Mouse (Mus musculus) testis, postnatal 10 days (tissue): ENCODE measurements around the gene Tbc1d10c.
A peak's percentile ranks its signal among the peaks of the same experiment; 100 is the strongest.

Experiments used
- DNase-seq: peaks from one replicate; pipeline ENCODE4 v3.0.0; 2021; ENCODE audit warnings: low spot score

Gene Tbc1d10c

DNA sequence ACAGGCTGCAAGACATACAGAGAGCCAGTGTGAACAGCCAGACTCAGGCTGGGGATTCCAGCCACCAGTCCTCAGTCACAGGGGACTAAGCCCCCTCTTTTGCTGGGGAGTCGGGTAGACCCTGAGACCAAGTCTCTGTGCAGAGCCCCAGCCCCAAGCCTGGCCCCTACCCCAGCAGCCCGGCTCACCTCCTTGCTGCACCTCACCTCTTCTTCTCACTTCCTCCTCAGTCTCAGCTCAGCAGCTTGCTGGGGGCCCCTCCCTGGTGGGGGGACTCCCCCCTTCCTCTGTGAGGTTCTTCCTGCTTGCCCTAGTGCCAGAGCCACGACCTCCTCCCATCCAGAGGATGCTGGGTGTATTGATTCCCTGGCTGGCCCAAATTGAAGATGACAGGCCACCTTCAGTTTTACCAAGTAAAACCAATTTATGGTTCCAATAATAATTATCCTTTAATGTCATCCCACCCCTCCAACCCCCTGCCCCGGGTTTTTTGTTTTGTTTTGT, at the start of gene Tbc1d10c:
Tbc1d10c (minus strand) TSS at position 454 of the 504 bp plus-strand sequence.
- no peak for DNase-seq

DNA sequence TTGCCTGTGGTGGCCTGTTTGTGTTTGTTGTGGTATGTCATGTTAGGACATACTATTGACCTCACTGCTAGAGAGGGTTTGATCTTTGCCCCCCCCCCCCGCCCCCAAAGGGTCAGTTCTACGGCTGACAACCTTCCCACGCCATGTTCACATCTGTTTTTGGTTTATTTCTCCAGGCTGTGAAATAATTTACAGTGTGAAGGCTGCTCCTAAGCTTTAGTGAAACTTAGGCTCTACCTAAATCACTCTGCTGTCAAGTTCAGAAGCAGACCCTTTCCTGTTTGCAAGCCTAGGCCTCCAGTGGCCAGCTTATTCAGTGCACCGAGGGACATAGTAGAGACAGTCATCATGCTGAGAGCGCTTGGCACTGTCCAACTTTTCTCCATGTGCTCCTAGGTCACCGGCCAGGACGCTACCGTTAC, 49.2 kb upstream of the Tbc1d10c start:
- DNase-seq = no peak

DNA sequence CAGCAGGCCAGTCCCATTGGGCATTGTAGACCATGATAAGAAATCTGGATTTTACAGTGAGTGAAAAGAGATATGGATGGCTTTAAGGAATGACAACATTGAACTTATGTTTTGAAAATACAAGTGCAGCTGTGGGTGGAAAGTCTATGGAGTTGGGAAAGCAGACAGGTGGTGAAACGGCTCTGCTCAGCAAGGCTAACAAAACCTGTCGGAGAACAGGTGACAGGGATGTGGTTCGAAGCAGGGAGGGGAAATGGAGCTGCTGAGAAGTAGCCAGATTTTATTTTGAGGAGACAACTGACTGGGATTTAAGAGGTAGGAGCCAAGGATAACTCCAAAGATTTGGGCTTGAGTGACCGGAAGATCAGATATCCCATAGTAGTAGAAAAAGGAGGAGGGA, 43.5 kb upstream of the Tbc1d10c start:
- no peak for DNase-seq

DNA sequence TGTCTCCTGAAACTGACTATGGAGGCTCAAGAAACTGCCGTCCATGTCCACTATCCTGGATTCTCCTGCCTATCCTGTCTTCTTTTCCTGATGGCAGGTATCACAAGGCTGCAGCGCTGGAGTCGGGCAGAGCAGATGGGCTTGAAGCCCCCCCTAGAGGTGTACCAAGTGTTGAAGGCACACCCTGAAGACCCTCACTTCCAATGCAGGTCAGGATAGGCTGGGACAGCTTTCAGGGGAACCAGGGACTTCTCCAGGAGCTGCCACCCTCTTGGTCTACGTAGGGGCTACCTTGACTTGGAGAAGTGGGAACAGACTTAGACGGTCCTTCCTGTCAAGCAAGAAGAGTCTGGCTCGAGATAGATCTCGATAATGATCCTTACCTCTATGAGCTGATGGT, 41.6 kb upstream of the Tbc1d10c start:
- no peak for DNase-seq

DNA sequence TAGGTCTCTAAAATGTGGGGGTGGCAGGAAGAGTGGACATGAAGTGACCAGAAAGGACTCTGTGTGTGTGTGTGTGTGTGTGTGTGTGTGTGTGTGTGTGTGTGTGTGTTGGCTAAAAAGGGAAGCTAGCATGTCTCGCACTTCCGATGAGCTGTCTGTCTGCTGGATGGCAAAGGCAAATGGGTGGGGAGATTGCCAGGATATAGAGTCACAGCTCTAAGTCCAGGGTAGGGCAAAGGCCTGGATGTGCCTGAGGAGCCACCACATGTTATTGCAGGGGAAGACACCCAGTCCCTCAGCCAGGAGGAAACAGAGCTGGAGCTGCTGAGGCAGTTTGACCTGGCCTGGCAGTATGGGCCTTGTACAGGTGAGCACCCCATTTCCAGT, 41.1 kb upstream of the Tbc1d10c start:
- no peak for DNase-seq

DNA sequence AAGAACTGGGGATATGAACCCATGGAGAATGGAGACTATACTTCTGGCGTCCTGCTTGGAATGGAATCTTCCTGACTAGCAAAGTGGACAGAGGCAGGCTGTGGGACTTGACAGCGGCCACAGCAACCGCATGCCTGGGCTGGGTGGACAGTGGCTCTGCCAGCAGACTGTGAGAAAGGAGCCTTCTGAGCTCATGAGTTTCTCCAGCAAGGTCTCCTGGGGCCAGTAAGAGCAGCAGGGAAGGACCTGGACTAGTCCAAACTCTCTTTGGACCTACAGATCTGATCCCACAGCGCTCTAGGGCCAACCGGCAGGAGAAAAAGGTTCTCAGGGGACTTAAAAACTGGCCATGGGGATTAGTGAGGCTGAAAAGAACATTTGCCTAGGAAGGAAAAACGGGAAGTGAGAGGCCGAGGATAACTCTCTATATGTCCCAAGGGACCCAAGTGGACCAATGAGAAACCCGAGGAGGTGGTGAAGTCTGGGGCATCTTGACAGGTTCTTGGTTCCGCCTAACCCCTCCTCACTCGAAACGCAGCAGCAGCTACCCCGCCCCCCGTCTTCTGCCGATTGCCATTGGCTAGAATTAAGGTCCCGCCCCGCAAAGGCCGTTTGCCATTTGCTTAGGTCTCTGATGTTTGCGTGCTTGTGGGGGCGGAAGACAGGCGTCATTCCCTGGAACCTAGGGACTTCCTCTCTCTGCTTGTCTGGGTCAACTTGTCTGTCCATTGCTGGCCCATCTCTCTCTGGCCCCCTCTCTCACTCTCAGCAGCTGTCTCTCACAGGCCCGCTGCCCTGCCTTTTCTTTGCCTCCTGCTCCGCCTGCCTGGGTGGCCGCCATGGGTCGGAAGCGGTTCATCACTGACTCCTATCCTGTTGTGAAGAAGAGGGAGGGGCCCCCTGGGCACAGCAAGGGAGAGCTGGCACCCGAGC, 40.4 kb upstream of the Tbc1d10c start, which contains the start of gene Pold4:
Pold4 (plus strand) TSS at position 647 of the 933 bp plus-strand sequence.
- DNase-seq = peak; percentile 97

DNA sequence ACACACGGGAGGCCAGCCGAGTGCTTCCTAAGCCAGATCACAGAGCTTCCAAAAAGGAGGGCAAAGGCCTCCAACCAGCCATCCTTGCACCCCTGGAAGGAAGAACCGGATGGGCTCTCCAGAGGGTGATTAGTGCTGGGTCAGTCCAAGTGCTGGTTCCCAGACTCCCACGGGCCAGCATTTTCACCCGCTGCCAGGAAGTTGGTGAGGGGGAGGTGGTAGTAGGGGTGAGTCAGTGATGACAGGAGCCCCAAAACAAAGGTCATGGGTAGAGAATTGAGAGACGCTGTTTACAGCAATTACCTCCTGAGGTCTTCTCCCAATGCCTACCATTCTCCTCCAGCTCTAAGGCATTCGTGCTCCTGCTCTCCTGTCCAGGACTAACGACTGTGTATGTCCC, 39.3 kb upstream of the Tbc1d10c start:
- peak; percentile 45 for DNase-seq

DNA sequence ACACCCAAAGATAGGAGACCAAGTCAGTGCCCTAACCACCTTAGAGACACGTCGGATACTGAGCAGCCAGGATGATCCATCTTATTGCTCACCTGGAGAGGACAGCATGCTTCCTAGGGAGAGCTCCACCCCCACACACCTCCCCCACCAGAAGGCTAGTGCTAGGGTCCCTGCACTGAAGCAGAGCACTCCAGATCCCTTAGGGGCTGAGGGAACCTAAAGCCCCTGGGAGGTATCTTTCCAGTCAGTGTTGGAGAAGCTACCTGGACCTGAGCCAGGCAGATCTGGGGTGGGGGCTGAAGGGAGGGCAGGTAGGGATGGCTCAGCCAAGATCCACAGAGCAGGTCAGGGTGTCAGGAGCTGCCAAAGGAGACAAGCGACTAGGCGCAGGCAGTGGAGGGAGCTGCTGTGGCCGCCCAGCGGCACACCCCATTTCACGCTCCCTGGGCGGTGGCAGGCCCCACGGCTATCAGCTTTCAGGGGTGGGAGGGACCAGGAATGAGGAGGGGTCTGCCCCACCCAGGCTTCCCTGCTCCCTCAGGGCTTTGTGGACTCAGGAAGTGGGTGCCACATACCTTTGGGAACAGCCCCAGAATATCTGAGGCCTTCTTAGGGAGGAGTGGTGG, 38.5 kb upstream of the Tbc1d10c start:
- peak; percentile 63 for DNase-seq

DNA sequence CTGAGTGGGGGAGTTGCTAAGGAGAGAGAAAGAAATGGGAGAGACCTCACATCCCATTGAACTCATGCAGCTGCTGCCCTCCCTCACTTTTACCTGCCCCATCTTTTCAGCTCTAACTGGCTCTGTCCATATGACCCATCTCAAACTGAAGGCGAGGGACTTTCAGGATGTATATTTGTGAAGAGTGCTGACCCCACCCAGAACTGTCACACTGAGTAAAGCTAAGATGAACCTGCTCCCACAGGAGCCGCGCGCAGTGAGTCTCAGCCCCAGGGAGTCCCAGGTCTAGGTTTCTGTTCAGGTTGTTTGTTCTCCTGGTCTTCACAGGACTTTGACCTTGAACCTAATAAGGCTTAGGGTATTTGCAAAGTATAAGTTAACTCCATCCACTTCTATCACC, 37.8 kb upstream of the Tbc1d10c start:
- DNase-seq = no peak

DNA sequence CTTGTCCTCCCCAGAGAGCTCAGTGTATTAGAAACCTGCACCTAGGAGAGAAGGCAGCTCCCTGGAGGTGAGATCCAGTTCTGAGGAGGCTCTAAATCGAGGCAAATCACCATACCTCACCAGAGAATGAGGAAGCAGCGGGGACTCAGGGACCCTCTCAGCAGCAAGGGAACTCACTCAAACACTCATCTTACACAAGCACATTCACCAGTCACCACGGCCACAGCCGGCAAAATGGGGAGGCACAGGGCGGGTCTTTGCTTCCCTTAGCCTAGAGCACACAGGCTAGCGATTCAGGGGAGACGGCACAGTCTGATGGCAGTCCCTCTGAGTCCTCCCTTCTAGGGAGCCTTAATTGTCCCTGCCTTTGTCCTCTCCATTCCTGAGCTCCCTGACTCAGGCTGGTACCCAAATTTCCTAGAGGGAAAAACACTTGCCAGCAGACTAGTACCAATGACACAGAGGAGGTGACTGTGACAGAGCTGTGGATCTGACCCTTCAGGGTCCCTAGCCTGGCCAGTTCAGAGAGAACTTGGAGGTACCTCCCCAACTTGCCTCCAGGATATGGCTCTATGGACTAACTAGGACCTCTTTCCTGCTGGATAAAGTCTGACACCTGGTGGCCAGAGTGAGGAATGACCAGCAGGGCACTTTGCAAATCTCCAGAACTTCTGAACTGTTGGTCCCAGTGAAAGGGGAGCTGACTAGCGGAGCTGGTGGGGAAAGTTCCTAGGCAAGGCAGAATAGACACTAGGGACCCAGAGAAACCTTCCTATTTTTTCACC, 37.0 kb upstream of the Tbc1d10c start:
- peak; percentile 74 for DNase-seq

DNA sequence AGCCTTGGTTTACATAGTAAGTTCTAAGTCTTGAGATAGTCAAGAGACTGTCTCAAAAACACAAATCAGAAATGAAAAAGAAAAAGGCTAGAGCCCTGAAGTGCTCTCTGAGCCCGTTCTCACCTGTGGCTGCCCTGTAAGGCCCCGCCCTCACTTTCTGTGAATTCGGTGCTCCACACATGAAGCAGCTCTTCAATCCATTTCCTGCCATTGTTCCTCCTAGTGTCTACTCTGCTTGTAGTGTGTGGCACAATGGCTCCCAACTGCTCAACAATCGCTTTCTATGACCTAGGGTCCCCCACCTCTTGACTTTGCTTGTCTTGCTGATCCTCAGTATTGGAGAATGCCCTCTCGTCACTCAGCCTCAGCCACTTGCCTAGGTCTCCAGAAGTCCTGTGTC, 36.4 kb upstream of the Tbc1d10c start:
- no peak for DNase-seq

DNA sequence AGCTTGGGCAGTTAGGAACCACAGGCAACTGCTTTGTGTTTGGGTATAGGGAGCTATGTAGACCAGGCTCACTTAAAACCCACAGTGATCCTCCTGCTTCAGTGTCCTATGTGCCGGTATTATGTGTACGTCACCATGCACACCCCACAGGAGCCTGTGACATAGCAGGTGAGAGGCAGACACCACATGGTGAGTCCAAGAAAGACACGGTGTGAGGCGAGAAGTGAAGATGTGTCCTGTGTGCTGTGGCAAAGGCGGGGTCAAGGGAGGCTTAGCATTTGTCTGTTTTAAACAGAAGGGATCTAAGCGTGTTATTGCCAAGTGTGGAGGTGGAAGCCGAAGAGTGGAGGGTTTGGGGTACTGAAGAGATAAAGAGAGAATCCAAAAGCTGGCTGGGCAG, 35.7 kb upstream of the Tbc1d10c start:
- DNase-seq = no peak

DNA sequence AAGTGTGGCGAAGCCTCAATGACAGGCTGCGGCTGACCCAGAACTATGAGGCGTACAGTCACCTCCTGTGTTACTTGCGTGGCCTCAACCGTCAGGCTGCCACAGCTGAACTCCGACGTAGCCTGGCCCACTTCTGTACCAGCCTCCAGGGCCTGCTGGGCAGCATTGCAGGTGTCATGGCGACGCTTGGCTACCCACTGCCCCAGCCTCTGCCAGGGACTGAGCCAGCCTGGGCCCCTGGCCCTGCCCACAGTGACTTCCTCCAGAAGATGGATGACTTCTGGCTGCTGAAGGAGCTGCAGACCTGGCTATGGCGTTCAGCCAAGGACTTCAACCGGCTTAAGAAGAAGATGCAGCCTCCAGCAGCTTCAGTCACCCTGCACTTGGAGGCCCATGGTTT, 31.1 kb upstream of the Tbc1d10c start:
- DNase-seq = no peak

DNA sequence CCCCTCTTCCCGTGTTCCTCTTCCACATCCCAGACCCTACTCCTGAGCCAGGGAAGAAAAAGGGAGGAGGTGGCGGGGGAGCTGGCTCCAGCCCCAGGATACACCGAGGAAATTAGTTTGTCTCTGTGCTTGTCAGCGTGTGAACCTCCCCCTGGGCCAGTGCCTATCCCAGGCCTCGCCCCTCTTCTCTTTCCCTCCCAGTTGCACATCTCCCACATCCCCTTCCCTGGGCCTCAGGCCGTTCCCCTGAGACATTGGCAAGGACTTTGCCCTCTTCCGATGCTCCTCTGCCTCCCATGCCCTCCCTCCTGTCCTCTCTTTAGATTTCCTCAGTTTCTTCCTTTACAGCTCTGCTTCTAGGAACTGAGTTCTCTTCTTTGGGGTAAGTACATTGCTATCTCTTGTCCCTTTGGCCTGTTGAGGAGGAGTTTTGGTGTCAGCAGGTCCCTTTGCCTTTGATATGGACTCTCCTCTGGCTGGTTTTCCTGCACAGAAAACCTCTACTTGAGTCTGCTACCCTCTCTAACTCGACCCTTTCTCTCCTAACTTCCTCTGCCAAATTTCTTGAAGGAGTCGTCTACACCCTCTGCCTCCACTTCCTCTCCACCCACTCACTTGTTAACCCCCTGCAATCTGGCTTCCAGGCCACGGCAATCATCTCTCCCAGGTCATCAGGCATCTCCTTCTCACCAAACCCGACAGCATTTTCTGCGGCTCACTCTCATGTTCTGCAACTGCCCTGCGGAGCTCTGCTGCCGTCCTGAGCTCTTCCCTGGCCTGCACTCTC, 30.1 kb upstream of the Tbc1d10c start:
- peak; percentile 66 for DNase-seq

DNA sequence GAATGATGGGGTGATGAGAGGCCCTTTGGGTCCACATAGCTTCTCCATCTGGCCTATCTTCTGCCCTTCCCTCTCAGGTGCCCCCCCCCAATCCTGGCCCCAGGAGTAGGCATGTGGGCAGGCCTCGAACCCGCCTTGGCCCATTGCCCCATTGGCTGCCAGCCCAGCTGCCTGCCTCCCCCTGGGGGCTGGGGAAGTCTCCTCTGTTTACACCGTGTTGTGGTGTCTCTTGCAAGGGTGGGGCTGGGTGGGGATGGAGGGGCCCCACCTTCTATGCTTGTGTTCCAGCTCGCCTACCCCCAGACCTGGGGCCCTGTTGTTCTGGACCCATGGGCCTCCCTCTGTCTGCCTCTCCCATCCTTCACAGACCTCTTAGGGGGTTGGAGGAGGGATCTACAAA, 29.3 kb upstream of the Tbc1d10c start:
- DNase-seq = peak; percentile 70

DNA sequence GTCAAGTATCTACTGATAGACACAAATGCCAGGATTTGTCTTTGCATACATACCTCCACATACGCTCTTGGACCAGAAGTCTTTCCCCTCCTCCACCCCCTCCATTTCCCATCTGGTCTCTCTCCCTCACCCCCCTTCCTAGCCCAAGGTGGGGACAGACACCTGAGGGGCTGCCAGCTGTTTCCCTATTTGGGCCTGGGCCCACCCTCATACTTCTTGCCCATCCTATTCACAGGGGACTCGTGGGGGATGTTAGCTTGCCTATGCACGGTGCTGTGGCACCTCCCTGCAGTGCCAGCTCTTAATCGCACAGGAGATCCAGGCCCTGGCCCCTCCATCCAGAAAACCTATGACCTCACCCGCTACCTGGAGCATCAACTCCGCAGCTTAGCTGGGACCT, 28.9 kb upstream of the Tbc1d10c start:
- DNase-seq = no peak

DNA sequence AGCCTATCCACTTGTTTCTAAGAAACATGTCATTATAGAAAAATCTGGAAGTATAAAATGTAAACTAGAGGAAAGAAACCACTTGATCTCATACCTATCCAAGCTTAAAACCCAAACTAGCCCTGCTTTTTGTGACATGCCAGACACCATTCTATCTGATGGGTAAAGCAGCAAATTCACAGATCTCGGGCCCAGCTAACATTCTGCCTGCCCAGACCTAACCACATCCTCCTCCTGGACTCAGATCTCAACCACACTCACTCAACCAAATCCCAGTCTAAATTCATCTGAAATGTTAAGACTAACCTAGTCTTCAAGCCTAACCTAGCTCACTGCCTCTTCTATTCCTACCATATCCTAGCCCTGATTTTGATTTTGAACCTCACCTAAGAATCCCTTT, 27.7 kb upstream of the Tbc1d10c start:
- DNase-seq = no peak

DNA sequence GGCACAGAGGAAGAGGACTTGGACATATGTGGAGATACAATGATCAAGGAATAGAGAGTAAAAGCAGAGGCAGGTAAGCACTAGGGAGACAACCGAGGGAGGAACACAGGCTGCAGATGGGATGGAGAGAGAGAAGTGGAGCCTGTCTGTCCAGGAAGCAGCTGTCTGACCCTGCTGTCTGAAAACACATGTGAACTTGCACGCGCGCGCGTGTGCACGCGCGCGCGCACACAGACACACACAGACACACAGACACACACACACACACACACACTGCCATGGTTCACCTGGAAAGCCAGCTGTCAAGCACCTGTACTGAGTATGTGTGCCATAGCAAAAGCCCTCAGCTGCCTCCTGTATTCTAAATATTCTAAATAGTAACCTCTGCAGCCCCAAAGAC, 27.2 kb upstream of the Tbc1d10c start:
- no peak for DNase-seq

DNA sequence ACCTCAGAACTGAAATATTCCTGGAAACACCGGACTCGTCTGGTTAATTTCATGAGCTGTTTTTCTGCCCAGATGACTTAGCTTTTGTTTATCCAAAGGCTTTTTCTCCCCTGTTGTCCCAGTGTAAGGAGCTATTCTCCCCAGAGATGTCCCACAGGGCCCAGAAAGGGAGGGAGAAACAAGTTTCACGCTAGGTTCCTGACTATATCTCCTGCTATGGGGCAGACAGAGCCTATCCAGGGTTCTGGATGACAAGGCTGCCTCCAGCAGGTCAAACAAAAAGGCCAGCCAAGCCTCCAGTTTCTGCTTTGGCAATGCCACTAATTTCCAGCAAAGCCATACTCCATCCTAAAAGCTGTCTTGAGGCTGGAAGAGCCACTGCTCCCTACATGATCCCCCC, 26.8 kb upstream of the Tbc1d10c start:
- no peak for DNase-seq

DNA sequence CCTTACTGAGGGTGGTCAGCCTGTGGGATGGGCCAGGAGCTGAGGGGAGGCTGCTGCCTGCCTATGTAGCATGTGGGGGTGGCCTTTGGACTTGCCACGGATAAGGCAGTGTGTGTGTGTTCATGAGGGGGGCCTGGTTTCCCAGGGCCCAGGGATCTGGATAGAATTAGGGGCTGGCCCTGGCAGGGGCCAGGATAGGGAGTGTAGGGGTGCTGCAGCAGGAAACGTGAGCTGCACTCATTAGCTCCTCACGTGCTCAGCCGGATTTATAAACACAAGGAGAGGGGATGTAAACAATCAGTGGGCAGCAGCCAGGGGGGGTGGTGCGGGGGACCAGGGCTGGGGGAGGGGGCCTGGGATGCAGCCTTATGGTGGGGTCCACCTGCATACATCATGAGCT, 26.1 kb upstream of the Tbc1d10c start:
- DNase-seq = no peak

DNA sequence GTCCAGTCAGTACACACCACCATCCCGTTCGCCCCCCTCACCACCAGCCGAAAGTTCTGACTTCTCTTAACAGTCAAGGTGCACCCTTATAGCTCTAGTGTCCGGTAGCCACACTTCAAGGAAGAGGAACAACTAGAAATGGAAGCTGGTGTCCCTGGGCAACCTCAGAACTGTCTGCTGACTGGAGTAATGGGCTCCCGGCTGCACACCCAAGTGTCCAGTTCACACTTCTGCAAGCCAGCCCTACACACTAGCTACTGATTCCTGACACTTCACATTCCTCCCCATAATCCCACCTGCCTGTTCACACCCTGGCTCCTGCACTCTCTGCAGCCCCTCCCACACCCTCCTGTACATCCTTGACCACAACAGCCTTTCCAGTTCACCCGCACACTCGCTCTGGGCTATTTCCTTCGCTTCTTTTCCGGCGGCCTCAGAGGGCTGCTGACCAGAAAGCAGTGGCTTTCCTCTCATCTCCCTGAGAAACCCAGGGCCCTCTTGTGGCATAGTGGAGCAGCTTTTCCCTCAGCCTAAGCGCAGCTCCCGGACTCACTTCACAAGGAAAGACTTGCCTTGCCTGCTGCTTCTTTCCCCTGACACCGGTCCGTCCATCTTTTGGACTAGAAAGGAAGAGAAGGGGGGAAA, 25.1 kb upstream of the Tbc1d10c start:
- peak; percentile 68 for DNase-seq
